ENCODE assay signal across 8 mouse cellular contexts in genomic region chr17:42875571-42876000, GRCm38 (mm10). TPM values are rescaled to one million over a fixed set of nuclear protein-coding genes. Genes with fewer than 3 reads are reported as not detected.
DNase-seq lines count a peak whose midpoint lies in the region; ATAC-seq and TF ChIP-seq lines count a peak whose summit lies in the region.

No protein-coding gene starts in this region.

- peak; percentile 29; the same call in 1 of the 2 replicates for TF ChIP-seq CTCF in lung, embryonic 14.5 days (IDR thresholded peaks at IDR 0.05; ENCODE audit: low read depth)

- peak overlapping the region; percentile 97 for H3K9ac ChIP-seq in embryonic facial prominence, embryonic 14.5 days (ENCODE audit: low read depth, low read length)
- H3K9ac ChIP-seq in heart, embryonic 13.5 days, result peak overlapping the region; percentile 99
- H3K9ac ChIP-seq in kidney, embryonic 15.5 days, result peak overlapping the region; percentile 98
- peak overlapping the region; percentile 93 for H3K9ac ChIP-seq in lung, embryonic 14.5 days

- no peaks in the 10 kb centered on the region for H3K36me3 ChIP-seq in embryonic facial prominence, embryonic 14.5 days (ENCODE audit: control insufficient read depth, insufficient read depth, low read length)
- H3K36me3 ChIP-seq in heart, embryonic 13.5 days, result peaks cover 3% of the 10 kb centered on the region; the same call in 1 of the 2 replicates
- no peaks in the 10 kb centered on the region for H3K36me3 ChIP-seq in kidney, embryonic 15.5 days
- no peaks in the 10 kb centered on the region for H3K36me3 ChIP-seq in lung, embryonic 14.5 days (ENCODE audit: insufficient read depth)

- H3K27me3 ChIP-seq in embryonic facial prominence, embryonic 14.5 days (replicated peaks; ENCODE audit: control insufficient read depth, insufficient read depth, low read length), result no peaks in the 10 kb centered on the region
- H3K27me3 ChIP-seq in heart, embryonic 13.5 days (replicated peaks), result no peaks in the 10 kb centered on the region
- H3K27me3 ChIP-seq in kidney, embryonic 15.5 days, result no peaks in the 10 kb centered on the region
- H3K27me3 ChIP-seq in lung, embryonic 14.5 days (ENCODE audit: insufficient read depth, low read length), result no peaks in the 10 kb centered on the region

- no peaks in the 10 kb centered on the region for H3K9me3 ChIP-seq in embryonic facial prominence, embryonic 14.5 days (ENCODE audit: control insufficient read depth, low read length)
- H3K9me3 ChIP-seq in heart, embryonic 13.5 days, result no peaks in the 10 kb centered on the region
- no peaks in the 10 kb centered on the region for H3K9me3 ChIP-seq in kidney, embryonic 15.5 days (replicated peaks)
- no peaks in the 10 kb centered on the region for H3K9me3 ChIP-seq in lung, embryonic 14.5 days (ENCODE audit: low read depth, low read length)

- H3K4me2 ChIP-seq in embryonic facial prominence, embryonic 14.5 days (ENCODE audit: low read depth, low read length), result peak overlapping the region; percentile 82
- H3K4me2 ChIP-seq in heart, embryonic 13.5 days, result peak overlapping the region; percentile 83
- H3K4me2 ChIP-seq in kidney, embryonic 15.5 days, result peak overlapping the region; percentile 71
- H3K4me2 ChIP-seq in lung, embryonic 14.5 days, result peak overlapping the region; percentile 81

- peak overlapping the region; percentile 97 for H3K27ac ChIP-seq in embryonic facial prominence, embryonic 14.5 days (replicated peaks; ENCODE audit: low read depth, low read length)
- peak overlapping the region; percentile 97 for H3K27ac ChIP-seq in heart, embryonic 13.5 days (replicated peaks)
- peak overlapping the region; percentile 97 for H3K27ac ChIP-seq in kidney, embryonic 15.5 days
- H3K27ac ChIP-seq in lung, embryonic 14.5 days (ENCODE audit: low read depth), result peak overlapping the region; percentile 97

- H3K4me3 ChIP-seq in embryonic facial prominence, embryonic 14.5 days (ENCODE audit: low read depth, low read length), result peak overlapping the region; percentile 90
- H3K4me3 ChIP-seq in heart, embryonic 13.5 days, result peak overlapping the region; percentile 97
- H3K4me3 ChIP-seq in kidney, embryonic 15.5 days (replicated peaks), result peak overlapping the region; percentile 95
- peak overlapping the region; percentile 87 for H3K4me3 ChIP-seq in lung, embryonic 14.5 days (ENCODE audit: low read depth, low read length)

- under 1% methylated on average over 17 of the region's 17 CpGs for WGBS in embryonic facial prominence, embryonic 14.5 days
- WGBS in heart, embryonic 13.5 days, result under 1% methylated on average over 17 of the region's 17 CpGs
- under 1% methylated on average over 17 of the region's 17 CpGs for WGBS in kidney, embryonic 15.5 days
- WGBS in lung, embryonic 14.5 days, result under 1% methylated on average over 17 of the region's 17 CpGs

- ATAC-seq in embryonic facial prominence, embryonic 14.5 days (ENCODE audit: low read depth), result peak; percentile 35; the same call in 1 of the 2 replicates
- ATAC-seq in heart, embryonic 13.5 days (ENCODE audit: extremely low read depth, insufficient number of reproducible peaks, low FRiP score, low TSS enrichment), result no peak
- no peak; the same call in 1 of the 2 replicates for ATAC-seq in kidney, embryonic 15.5 days (replicated peaks; ENCODE audit: low FRiP score)
- peak; percentile 40; the same call in 1 of the 2 replicates for ATAC-seq in lung, embryonic 14.5 days (ENCODE audit: insufficient read depth)

- DNase-seq in CD4-positive helper T cell, adult 2 months (ENCODE audit: low read depth, low spot score), result peak; percentile 72
- peak; percentile 28 to 32 for DNase-seq in adrenal gland, adult 18-20 months (ENCODE audit: low spot score in 2 of 2)
- DNase-seq in embryonic facial prominence, embryonic 14.5 days (ENCODE audit: low spot score), result peak; percentile 77
- DNase-seq in lung, embryonic 14.5 days, result peak; percentile 76
- peak; percentile 62 for DNase-seq in retina, postnatal 1 day
- peak; percentile 11 to 23 for DNase-seq in urinary bladder, postnatal 36 days (ENCODE audit: low spot score in 2 of 2)

- peaks cover 6% of the 10 kb centered on the region for H3K4me1 ChIP-seq in embryonic facial prominence, embryonic 14.5 days (ENCODE audit: control insufficient read depth, insufficient read depth, low read length)
- H3K4me1 ChIP-seq in heart, embryonic 13.5 days, result peaks cover 31% of the 10 kb centered on the region
- H3K4me1 ChIP-seq in kidney, embryonic 15.5 days, result peaks cover 24% of the 10 kb centered on the region
- no peaks in the 10 kb centered on the region; the same call in 1 of the 2 replicates for H3K4me1 ChIP-seq in lung, embryonic 14.5 days (ENCODE audit: insufficient read depth)

RNA-seq across cellular contexts. Expression of gene Cd2ap, which starts 0.9 kb away (rescaled TPM):
- 10 to 100 TPM; 39.4 to 51.7 TPM for total RNA-seq in adrenal gland, adult 18-20 months (2021)
- polyA plus RNA-seq in embryonic facial prominence, embryonic 14.5 days (2014; fragmentation: Nextera tagmentation; extraction: Ambion mirVana), result 24.9 and 25.4 TPM in 2 replicates
- 12.7 and 13.8 TPM in 2 replicates for polyA plus RNA-seq in heart, embryonic 13.5 days (2015; fragmentation: Nextera tagmentation; extraction: Ambion mirVana)
- polyA plus RNA-seq in kidney, embryonic 15.5 days (2015; fragmentation: Nextera tagmentation; extraction: Ambion mirVana), result 34.2 and 39.9 TPM in 2 replicates
- polyA plus RNA-seq in lung, embryonic 14.5 days (2014; fragmentation: Nextera tagmentation; extraction: Ambion mirVana), result 38.1 and 38.7 TPM in 2 replicates

Comparison
In these comparisons a context has a peak if more than half of its experiments do, and no peak if none do; other contexts are left out.
1. DNase-seq: peak in every context shown above with its lines; median percentile 77 in embryonic facial prominence, embryonic 14.5 days; 76 in lung, embryonic 14.5 days; 72 in CD4-positive helper T cell, adult 2 months; 62 in retina, postnatal 1 day; 30 in adrenal gland, adult 18-20 months; 17 in urinary bladder, postnatal 36 days.
2. ATAC-seq: peak in embryonic facial prominence, embryonic 14.5 days (single experiment) and lung, embryonic 14.5 days (single experiment); none in heart, embryonic 13.5 days (single experiment) and kidney, embryonic 15.5 days (single experiment).
3. Peak in every context shown above with its lines, with median percentiles within 50 percentile points of each other: H3K27ac ChIP-seq, H3K4me2 ChIP-seq, H3K4me3 ChIP-seq and H3K9ac ChIP-seq.